Mouse (Mus musculus): ENCODE data around the gene Shd. TPM values are rescaled to one million over a fixed set of nuclear protein-coding genes. Genes with fewer than 3 reads are reported as not detected.
A peak's percentile ranks its signal among the peaks of the same experiment; 100 is the strongest.

The Shd gene
- polyA plus RNA-seq, 1 experiment = not detected

DNA sequence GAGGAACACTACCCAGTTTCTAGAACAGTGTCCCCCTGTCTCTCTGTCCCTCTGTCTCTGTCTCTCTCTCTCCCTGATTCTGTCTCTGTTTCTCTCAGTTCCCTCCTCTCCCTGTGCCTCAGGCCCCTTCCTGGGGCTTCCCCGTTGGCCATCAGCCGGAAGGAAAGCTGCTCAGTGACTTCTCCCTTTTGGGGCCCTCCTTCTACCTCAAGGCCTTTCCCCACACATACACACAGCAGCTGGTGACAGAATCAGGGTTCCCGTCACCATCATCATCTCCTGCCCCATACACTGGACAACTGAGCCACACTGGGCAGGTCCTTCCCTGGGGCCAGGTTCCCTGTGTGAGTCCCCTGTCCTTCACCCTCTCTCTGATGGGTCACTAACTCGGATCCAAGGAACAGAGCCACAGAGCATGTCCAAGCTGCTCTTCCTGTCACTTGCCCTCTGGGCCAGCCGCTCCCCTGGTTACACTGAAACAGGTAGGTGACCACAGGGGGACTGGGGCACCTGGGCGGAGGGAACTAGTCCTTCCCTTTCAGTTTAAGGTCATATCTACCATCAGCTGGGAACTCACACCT lies 17.7 kb upstream of the Shd start, which contains the start of gene Ebi3:
Gene Ebi3, plus strand, starts transcription at position 194 of the 581 bp plus-strand sequence.
- Histone ChIP-seq H3K36me3 (ENCODE audit: control insufficient read depth, insufficient read depth) (no peaks in the 10 kb centered on the region), H3ac (ENCODE audit: control insufficient read depth, insufficient read length, low read depth) (no peak within 1 kb of the TSS), H3K4me3 (ENCODE audit: insufficient read depth, poor library complexity, severe bottlenecking) (no peak within 1 kb of the TSS), H3K27me3 (ENCODE audit: control insufficient read depth, insufficient read depth, insufficient read length) (peaks cover 34% of the 10 kb centered on the region), H3K79me3 (ENCODE audit: low read depth) (no peaks in the 10 kb centered on the region), H3K79me2 (ENCODE audit: control insufficient read depth, insufficient read depth) (no peaks in the 10 kb centered on the region)
- TF ChIP-seq USF1 (IDR thresholded peaks at IDR 0.05; ENCODE audit: low read depth) = no peak
- TF ChIP-seq FOSL1 (IDR thresholded peaks at IDR 0.05; ENCODE audit: insufficient read depth, low read length, poor library complexity, severe bottlenecking) = no peak
- TF ChIP-seq CEBPB (IDR thresholded peaks at IDR 0.05; ENCODE audit: low read depth) = no peak
- TF ChIP-seq MYOD1 (IDR thresholded peaks at IDR 0.05; ENCODE audit: control insufficient read depth, insufficient read length, low read depth) = no peak
- no peak for TF ChIP-seq MYOG (IDR thresholded peaks at IDR 0.05; ENCODE audit: control insufficient read depth, extremely low read depth, insufficient read length)
- no peak for TF ChIP-seq MAX (IDR thresholded peaks at IDR 0.05)
- TF ChIP-seq CTCF (IDR thresholded peaks at IDR 0.05; ENCODE audit: control insufficient read depth, insufficient read depth, insufficient read length) = no peak

DNA sequence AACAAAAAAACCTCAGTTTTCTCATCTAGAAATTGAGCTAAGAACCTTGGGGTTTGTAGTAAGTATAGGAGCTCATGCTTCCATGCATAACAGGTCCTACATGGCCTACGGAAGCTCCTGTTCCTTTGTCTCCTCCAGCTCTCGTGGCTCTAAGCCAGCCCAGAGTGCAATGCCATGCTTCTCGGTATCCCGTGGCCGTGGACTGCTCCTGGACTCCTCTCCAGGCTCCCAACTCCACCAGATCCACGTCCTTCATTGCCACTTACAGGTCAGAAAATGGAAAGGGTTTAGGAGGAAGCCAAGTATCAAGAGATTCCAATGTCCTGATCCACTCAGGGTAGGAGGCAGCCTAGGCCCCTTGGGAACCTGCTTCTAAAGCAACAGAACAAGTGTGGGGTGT lies 16.5 kb upstream of the Shd start:
- TF ChIP-seq CEBPB (IDR thresholded peaks at IDR 0.05; ENCODE audit: low read depth) (no peak), MAX (IDR thresholded peaks at IDR 0.05) (no peak), USF1 (IDR thresholded peaks at IDR 0.05; ENCODE audit: low read depth) (no peak), CTCF (IDR thresholded peaks at IDR 0.05; ENCODE audit: control insufficient read depth, insufficient read depth, insufficient read length) (no peak), MYOG (IDR thresholded peaks at IDR 0.05; ENCODE audit: control insufficient read depth, extremely low read depth, insufficient read length) (no peak), FOSL1 (IDR thresholded peaks at IDR 0.05; ENCODE audit: insufficient read depth, low read length, poor library complexity, severe bottlenecking) (no peak)
- H3K4me3 ChIP-seq (ENCODE audit: insufficient read depth, poor library complexity, severe bottlenecking) = no peak overlapping the region

GRCm38 (mm10) chr17:55954229-55954628 lies 16.0 kb upstream of the Shd start:
- no peak overlapping the region for H3K4me3 ChIP-seq (ENCODE audit: insufficient read depth, poor library complexity, severe bottlenecking)
- no peaks in the 10 kb centered on the region for H3K79me3 ChIP-seq (ENCODE audit: low read depth)
- TF ChIP-seq CEBPB (IDR thresholded peaks at IDR 0.05; ENCODE audit: low read depth) = no peak
- TF ChIP-seq MYOG (IDR thresholded peaks at IDR 0.05; ENCODE audit: control insufficient read depth, extremely low read depth, insufficient read length) = no peak
- peaks cover 34% of the 10 kb centered on the region for H3K27me3 ChIP-seq (ENCODE audit: control insufficient read depth, insufficient read depth, insufficient read length)
- H3ac ChIP-seq (ENCODE audit: control insufficient read depth, insufficient read length, low read depth) = no peak overlapping the region
- no peaks in the 10 kb centered on the region for H3K36me3 ChIP-seq (ENCODE audit: control insufficient read depth, insufficient read depth)
- H3K79me2 ChIP-seq (ENCODE audit: control insufficient read depth, insufficient read depth) = no peaks in the 10 kb centered on the region

More for the DNA sequence above, 16.5 kb upstream of the Shd start:
- no peaks in the 10 kb centered on the region for H3K79me3 ChIP-seq (ENCODE audit: low read depth)
- H3ac ChIP-seq (ENCODE audit: control insufficient read depth, insufficient read length, low read depth) = no peak overlapping the region
- no peaks in the 10 kb centered on the region for H3K36me3 ChIP-seq (ENCODE audit: control insufficient read depth, insufficient read depth)
- H3K27me3 ChIP-seq (ENCODE audit: control insufficient read depth, insufficient read depth, insufficient read length) = peaks cover 34% of the 10 kb centered on the region
- no peaks in the 10 kb centered on the region for H3K79me2 ChIP-seq (ENCODE audit: control insufficient read depth, insufficient read depth)

DNA sequence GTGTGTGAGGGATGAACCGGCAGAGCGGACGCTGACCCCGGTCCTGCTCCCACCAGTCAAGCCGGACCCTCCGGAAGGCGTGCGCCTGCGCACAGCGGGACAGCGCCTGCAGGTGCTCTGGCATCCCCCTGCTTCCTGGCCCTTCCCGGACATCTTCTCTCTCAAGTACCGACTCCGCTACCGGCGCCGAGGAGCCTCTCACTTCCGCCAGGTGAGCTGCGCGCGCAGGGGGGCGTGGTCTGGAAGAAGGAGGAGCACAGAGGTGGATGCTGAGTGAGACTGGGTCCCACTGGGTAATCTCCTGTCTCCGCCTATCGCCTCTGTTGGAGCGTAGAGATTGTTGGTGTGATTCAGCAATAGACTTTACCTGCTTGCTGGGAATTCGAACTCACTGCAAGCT lies 14.1 kb upstream of the Shd start:
- Histone ChIP-seq H3K4me3 (ENCODE audit: insufficient read depth, poor library complexity, severe bottlenecking) (no peak overlapping the region), H3ac (ENCODE audit: control insufficient read depth, insufficient read length, low read depth) (no peak overlapping the region)
- TF ChIP-seq CTCF (IDR thresholded peaks at IDR 0.05; ENCODE audit: control insufficient read depth, insufficient read depth, insufficient read length) (no peak), CEBPB (IDR thresholded peaks at IDR 0.05; ENCODE audit: low read depth) (no peak), MYOD1 (IDR thresholded peaks at IDR 0.05; ENCODE audit: control insufficient read depth, insufficient read length, low read depth) (no peak), MYOG (IDR thresholded peaks at IDR 0.05; ENCODE audit: control insufficient read depth, extremely low read depth, insufficient read length) (no peak), FOSL1 (IDR thresholded peaks at IDR 0.05; ENCODE audit: insufficient read depth, low read length, poor library complexity, severe bottlenecking) (no peak), MAX (IDR thresholded peaks at IDR 0.05) (no peak), USF1 (IDR thresholded peaks at IDR 0.05; ENCODE audit: low read depth) (no peak)

DNA sequence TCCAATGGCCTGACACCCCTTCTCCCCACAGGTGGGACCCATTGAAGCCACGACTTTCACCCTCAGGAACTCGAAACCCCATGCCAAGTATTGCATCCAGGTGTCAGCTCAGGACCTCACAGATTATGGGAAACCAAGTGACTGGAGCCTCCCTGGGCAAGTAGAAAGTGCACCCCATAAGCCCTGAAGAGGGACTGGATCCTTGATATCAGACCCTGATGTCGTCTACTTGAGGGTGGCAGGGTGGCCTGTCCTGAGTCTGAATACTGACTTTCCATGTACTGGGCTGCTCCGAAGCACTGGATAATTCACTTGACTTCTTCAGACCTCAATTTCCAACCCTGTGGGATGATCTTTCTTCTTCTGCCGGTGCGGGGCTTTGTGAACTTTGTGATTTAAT lies 13.7 kb upstream of the Shd start:
- TF ChIP-seq USF1 (IDR thresholded peaks at IDR 0.05; ENCODE audit: low read depth) = no peak
- no peak for TF ChIP-seq CTCF (IDR thresholded peaks at IDR 0.05; ENCODE audit: control insufficient read depth, insufficient read depth, insufficient read length)
- no peak for TF ChIP-seq MYOG (IDR thresholded peaks at IDR 0.05; ENCODE audit: control insufficient read depth, extremely low read depth, insufficient read length)
- TF ChIP-seq CEBPB (IDR thresholded peaks at IDR 0.05; ENCODE audit: low read depth) = no peak
- no peak overlapping the region for H3K4me3 ChIP-seq (ENCODE audit: insufficient read depth, poor library complexity, severe bottlenecking)

More for the DNA sequence above, 14.1 kb upstream of the Shd start:
- peaks cover 25% of the 10 kb centered on the region for H3K27me3 ChIP-seq (ENCODE audit: control insufficient read depth, insufficient read depth, insufficient read length)
- peaks cover 7% of the 10 kb centered on the region for H3K36me3 ChIP-seq (ENCODE audit: control insufficient read depth, insufficient read depth)
- peaks cover 12% of the 10 kb centered on the region for H3K79me2 ChIP-seq (ENCODE audit: control insufficient read depth, insufficient read depth)
- H3K79me3 ChIP-seq (ENCODE audit: low read depth) = peaks cover 9% of the 10 kb centered on the region

GRCm38 (mm10) chr17:55957168-55957567 lies 13.1 kb upstream of the Shd start:
- no peak for TF ChIP-seq MYOG (IDR thresholded peaks at IDR 0.05; ENCODE audit: control insufficient read depth, extremely low read depth, insufficient read length)
- peak; percentile 66 for TF ChIP-seq CTCF (IDR thresholded peaks at IDR 0.05; ENCODE audit: control insufficient read depth, insufficient read depth, insufficient read length)
- Histone ChIP-seq H3ac (ENCODE audit: control insufficient read depth, insufficient read length, low read depth) (peak overlapping the region; percentile 14), H3K4me3 (ENCODE audit: insufficient read depth, poor library complexity, severe bottlenecking) (no peak overlapping the region), H3K36me3 (ENCODE audit: control insufficient read depth, insufficient read depth) (peaks cover 12% of the 10 kb centered on the region), H3K79me2 (ENCODE audit: control insufficient read depth, insufficient read depth) (peaks cover 12% of the 10 kb centered on the region), H3K79me3 (ENCODE audit: low read depth) (peaks cover 9% of the 10 kb centered on the region), H3K27me3 (ENCODE audit: control insufficient read depth, insufficient read depth, insufficient read length) (peaks cover 21% of the 10 kb centered on the region)

More for the DNA sequence above, 13.7 kb upstream of the Shd start:
- Histone ChIP-seq H3K79me3 (ENCODE audit: low read depth) (peaks cover 9% of the 10 kb centered on the region), H3ac (ENCODE audit: control insufficient read depth, insufficient read length, low read depth) (no peak overlapping the region), H3K79me2 (ENCODE audit: control insufficient read depth, insufficient read depth) (peaks cover 12% of the 10 kb centered on the region), H3K36me3 (ENCODE audit: control insufficient read depth, insufficient read depth) (peaks cover 7% of the 10 kb centered on the region), H3K27me3 (ENCODE audit: control insufficient read depth, insufficient read depth, insufficient read length) (peaks cover 23% of the 10 kb centered on the region)
